Mouse (Mus musculus) limb, embryonic 13.5 days (tissue): ENCODE measurements at regions not wholly inside any gene's neighbourhood (a gene's known extent, or its start where the extent isn't known, plus 50 kb on each side); places are given as distances from the start of the nearest gene placed in this dataset.

Source experiments
- ATAC-seq: fragments of 200-750 bp; cut with Nextera tagmentation; 2 replicates; pipeline ENCODE4 v1.8.0; 2017; ENCODE audit warnings: low read depth, moderate number of reproducible peaks, moderate TSS enrichment; ENCODE audit not compliant: low FRiP score
- H3K27ac ChIP-seq: fragments of 300-500 bp; sonication (generic); 2 replicates; pipeline ENCODE4 v1.5.1; 2015; ENCODE audit warnings: inconsistent platforms, mild to moderate bottlenecking, moderate library complexity
- H3K27me3 ChIP-seq: fragments of 300-500 bp; sonication (generic); 2 replicates; pipeline ENCODE4 v1.6.1; 2015; ENCODE audit warnings: mild to moderate bottlenecking, inconsistent platforms
- H3K36me3 ChIP-seq: fragments of 300-500 bp; sonication (generic); 2 replicates; pipeline ENCODE4 v1.6.1; 2015; ENCODE audit warnings: inconsistent platforms, mild to moderate bottlenecking, moderate library complexity
- H3K4me1 ChIP-seq: fragments of 300-500 bp; sonication (generic); 2 replicates; pipeline ENCODE4 v1.6.1; 2015; ENCODE audit warnings: inconsistent platforms
- H3K4me2 ChIP-seq: fragments of 300-500 bp; sonication (generic); replicated peaks from 2 replicates; pipeline ENCODE4 v1.6.1; 2015; ENCODE audit warnings: inconsistent platforms, mild to moderate bottlenecking, moderate library complexity
- H3K4me3 ChIP-seq: fragments of 300-500 bp; sonication (generic); 2 replicates; pipeline ENCODE4 v1.5.1; 2015; ENCODE audit warnings: moderate library complexity, mild to moderate bottlenecking, inconsistent platforms
- H3K9ac ChIP-seq: fragments of 300-500 bp; sonication (generic); 2 replicates; pipeline ENCODE4 v1.6.1; 2015; ENCODE audit warnings: mild to moderate bottlenecking, inconsistent platforms
- H3K9me3 ChIP-seq: fragments of 300-500 bp; sonication (generic); 2 replicates; pipeline ENCODE4 v1.6.1; 2016; ENCODE audit warnings: inconsistent platforms
- WGBS: fragments of 180-500 bp; shearing (Covaris S2); methylation state at CpG from one replicate; pipeline ENCODE4 v1.1.7; 2015; 5-methylcytosine and 5-hydroxymethylcytosine counted together

DNA sequence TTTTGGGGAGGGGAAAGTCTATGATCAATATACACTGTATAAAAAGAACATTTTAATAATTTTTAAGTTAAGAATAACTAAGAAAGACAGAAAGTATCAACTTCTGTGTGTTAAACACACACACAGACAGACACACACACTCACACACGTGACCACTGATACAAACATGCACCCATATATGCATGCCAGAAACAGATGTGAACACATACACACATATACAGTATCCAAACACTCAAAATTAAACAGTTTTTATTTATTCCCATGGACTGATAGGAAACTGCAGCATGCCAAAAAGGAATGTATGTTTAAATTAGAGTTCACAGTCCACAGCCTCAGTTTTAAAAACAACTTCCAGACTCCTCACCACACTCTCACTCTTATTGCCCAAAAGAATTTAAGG is 203.4 kb upstream of the Tbl1x start:
- Histone ChIP-seq H3K9ac (no peak overlapping the region), H3K27ac (no peak overlapping the region), H3K27me3 (no peaks in the 10 kb centered on the region), H3K36me3 (no peaks in the 10 kb centered on the region), H3K4me3 (no peak overlapping the region), H3K9me3 (no peaks in the 10 kb centered on the region), H3K4me1 (no peaks in the 10 kb centered on the region), H3K4me2 (no peak overlapping the region)
- ATAC-seq: no peak
- WGBS: 59% methylated on average over 1 of the region's 1 CpGs

DNA sequence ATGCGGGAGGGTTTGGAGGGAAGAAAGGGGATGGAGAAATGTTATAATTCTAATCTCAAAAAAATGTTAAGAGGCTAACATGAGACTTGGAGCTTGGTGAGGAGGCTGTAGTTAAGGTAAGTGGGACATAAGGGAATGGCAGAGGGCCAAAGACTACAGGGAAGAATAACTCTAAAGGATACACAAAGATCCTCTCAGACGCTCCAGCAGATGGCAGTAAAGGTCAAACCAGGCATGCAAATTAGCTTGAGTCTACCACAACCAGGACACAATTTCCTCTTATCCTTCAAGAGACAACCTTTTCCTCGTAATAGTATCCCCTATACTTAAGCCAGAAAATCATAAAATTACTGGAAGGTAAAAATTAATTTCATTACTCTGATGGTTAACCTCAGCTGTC is 196.4 kb upstream of the Tbl1x start:
- ATAC-seq: no peak
- Histone ChIP-seq H3K4me2 (no peak overlapping the region), H3K27ac (no peak overlapping the region), H3K9me3 (no peaks in the 10 kb centered on the region), H3K9ac (no peak overlapping the region), H3K4me1 (no peaks in the 10 kb centered on the region), H3K36me3 (no peaks in the 10 kb centered on the region), H3K27me3 (no peaks in the 10 kb centered on the region), H3K4me3 (no peak overlapping the region)
- WGBS: 69% methylated on average over 3 of the region's 3 CpGs

DNA sequence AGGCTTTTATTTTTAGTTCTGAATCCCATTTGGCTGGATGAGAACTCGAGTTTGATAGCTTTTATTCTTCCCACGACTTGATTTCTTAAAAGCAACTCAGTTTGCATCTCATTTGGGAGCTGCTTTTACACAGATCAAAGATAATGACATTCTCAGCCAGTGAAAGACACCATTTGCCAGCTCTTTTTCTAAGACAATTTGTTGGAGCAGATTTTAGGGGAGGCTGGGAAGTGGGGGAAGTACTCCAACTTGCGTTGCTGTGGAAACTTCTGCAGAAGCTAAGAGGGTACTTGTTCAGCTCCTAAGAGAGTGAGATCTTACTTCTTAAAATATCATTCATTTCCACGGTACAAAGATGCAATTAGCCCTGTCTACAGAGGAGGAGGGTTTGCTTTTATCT is 187.2 kb upstream of the Tbl1x start:
- 45% methylated on average over 4 of the region's 4 CpGs for WGBS

DNA sequence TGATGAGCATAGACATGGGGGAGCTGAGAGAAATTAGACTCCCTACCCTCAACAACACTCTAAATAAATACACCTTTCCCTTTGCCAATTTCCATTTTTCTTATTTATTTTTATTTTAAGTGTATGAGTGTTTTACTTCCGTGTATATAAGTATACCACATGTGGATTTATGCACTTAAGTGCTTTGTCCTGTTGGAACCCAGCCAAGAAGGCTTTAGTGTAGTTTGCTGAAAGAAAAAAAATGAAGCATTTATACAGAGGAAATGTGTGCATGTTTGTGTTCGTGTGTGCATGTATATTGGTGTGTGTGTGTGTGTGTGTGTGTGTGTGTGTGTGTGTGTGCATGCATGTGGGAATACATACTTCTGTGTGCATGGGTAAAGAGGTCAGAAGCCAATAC is 157.6 kb upstream of the Tbl1x start:
- no peaks in the 10 kb centered on the region for H3K4me1 ChIP-seq
- H3K9ac ChIP-seq: no peak overlapping the region
- WGBS: 19% methylated on average over 2 of the region's 2 CpGs
- no peaks in the 10 kb centered on the region for H3K27me3 ChIP-seq
- no peaks in the 10 kb centered on the region for H3K9me3 ChIP-seq
- H3K4me3 ChIP-seq: no peak overlapping the region
- ATAC-seq: no peak
- no peaks in the 10 kb centered on the region for H3K36me3 ChIP-seq
- H3K4me2 ChIP-seq: no peak overlapping the region
- H3K27ac ChIP-seq: no peak overlapping the region

More for the DNA sequence above, 187.2 kb upstream of the Tbl1x start:
- Histone ChIP-seq H3K27me3 (no peaks in the 10 kb centered on the region), H3K27ac (no peak overlapping the region), H3K9ac (no peak overlapping the region), H3K4me1 (no peaks in the 10 kb centered on the region), H3K4me2 (no peak overlapping the region), H3K4me3 (no peak overlapping the region), H3K9me3 (no peaks in the 10 kb centered on the region), H3K36me3 (no peaks in the 10 kb centered on the region)
- ATAC-seq: no peak

DNA sequence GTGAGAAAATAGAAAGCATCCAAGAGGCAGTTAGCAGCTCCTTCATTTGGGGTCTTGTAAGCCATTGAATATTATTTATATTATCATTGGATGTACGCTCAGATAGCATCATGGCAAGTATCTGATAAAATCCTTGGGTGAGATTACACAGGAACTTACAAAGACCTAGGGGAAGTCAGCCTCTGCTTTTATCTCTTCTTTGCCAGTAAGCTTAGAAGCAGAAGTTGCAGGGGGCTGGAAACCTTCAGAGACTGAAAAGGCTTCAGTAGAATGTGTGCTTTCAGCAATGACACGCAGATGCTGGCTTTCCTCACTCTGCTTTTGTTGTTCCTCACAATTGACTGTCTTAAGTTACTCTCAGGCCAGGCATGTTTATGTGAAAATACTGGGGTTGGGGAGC is 150.3 kb upstream of the Tbl1x start:
- H3K36me3 ChIP-seq: no peaks in the 10 kb centered on the region
- no peaks in the 10 kb centered on the region for H3K4me1 ChIP-seq
- no peak overlapping the region for H3K4me2 ChIP-seq
- WGBS: 77% methylated on average over 2 of the region's 2 CpGs
- H3K4me3 ChIP-seq: no peak overlapping the region
- no peak overlapping the region for H3K9ac ChIP-seq
- no peak for ATAC-seq
- H3K27me3 ChIP-seq: no peaks in the 10 kb centered on the region
- H3K27ac ChIP-seq: no peak overlapping the region
- H3K9me3 ChIP-seq: no peaks in the 10 kb centered on the region

DNA sequence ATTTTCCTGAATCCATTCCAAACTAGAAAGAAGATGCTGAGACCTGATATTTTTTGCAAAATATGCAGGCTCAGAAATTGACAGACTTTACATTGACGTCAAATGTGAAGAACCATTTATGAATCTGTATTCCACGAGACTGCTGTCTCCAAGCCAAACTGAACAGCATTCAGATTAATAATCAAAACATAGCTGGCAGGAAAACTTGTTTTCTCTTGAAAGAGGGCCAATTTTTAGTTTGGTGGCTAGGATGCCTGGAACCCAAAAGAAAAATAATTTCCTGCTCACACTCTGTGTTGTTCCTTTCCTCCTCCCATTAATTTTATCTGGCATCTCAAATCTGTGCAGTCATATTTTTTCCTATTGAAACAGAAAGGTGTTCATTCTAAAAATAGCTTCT is 149.7 kb upstream of the Tbl1x start:
- Histone ChIP-seq H3K9me3 (no peaks in the 10 kb centered on the region), H3K36me3 (no peaks in the 10 kb centered on the region), H3K9ac (no peak overlapping the region), H3K4me2 (no peak overlapping the region), H3K4me3 (no peak overlapping the region), H3K4me1 (no peaks in the 10 kb centered on the region), H3K27ac (no peak overlapping the region), H3K27me3 (no peaks in the 10 kb centered on the region)
- ATAC-seq: no peak
- 68% methylated on average over 2 of the region's 2 CpGs for WGBS

DNA sequence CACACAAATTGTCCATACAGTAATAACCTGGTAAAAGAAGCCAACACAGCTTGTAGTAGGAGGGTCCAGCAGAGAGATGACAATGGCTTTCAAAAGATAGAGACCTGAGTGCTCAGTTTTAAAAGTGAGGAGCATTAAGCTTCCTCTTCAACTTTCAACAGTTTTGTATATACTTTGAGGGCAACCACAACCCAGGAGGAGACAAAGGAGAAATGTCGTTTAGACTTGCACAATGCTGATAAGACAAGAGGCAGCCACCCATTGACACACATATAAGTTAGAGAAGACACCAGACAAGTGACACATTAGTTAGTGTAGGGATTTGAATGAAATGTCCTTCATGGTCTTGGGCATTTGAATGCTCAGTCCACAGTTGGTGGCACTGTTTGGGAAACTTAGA is 147.2 kb upstream of the Tbl1x start:
- H3K27me3 ChIP-seq: no peaks in the 10 kb centered on the region
- H3K4me1 ChIP-seq: no peaks in the 10 kb centered on the region
- H3K36me3 ChIP-seq: no peaks in the 10 kb centered on the region
- H3K9ac ChIP-seq: no peak overlapping the region
- no peak overlapping the region for H3K4me3 ChIP-seq
- H3K27ac ChIP-seq: no peak overlapping the region
- 58% methylated on average over 1 of the region's 1 CpGs for WGBS
- H3K4me2 ChIP-seq: no peak overlapping the region
- ATAC-seq: no peak
- no peaks in the 10 kb centered on the region for H3K9me3 ChIP-seq

DNA sequence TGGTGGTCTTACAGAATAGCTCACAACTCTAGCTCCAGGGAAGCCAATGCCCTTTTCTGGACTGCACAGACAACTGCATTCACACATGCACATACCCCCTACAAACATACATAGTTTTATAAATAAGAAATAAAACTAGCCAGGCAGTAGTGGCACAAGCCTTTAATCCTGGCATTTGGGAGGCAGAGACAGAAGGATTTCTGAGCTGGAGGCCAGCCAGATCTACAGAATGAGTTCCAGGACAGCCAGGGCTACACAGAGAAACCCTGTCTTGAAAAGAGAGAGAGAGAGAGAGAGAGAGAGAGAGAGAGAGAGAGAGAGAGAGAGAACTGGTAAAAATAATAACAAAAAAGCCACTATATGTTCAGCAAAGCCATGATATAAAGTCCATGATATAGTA is 143.5 kb upstream of the Tbl1x start:
- no peak for ATAC-seq

DNA sequence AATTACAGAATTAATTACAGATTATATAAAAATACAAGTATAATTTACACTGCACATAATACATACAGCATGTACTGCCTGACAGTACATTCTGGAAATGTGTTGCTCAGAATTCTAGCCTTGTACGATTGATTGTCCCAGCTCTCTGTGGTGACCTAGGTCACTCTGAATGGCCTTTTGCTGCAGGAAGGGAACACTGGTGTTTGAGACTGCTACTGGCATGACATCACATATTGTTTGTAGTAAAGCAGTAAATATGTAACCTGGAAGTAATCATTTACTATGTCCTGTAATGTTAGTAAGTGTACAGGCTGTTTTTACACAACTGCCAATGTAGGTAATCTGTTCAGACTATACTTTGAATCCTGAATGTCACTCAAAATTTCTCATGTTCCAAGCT is 123.5 kb upstream of the Tbl1x start:
- no peaks in the 10 kb centered on the region for H3K27me3 ChIP-seq
- H3K4me2 ChIP-seq: no peak overlapping the region
- no peaks in the 10 kb centered on the region for H3K4me1 ChIP-seq
- no peak overlapping the region for H3K27ac ChIP-seq
- ATAC-seq: no peak
- H3K9ac ChIP-seq: no peak overlapping the region
- H3K4me3 ChIP-seq: no peak overlapping the region
- no peaks in the 10 kb centered on the region for H3K36me3 ChIP-seq
- H3K9me3 ChIP-seq: no peaks in the 10 kb centered on the region
- WGBS: 85% methylated on average over 1 of the region's 1 CpGs

More for the DNA sequence above, 143.5 kb upstream of the Tbl1x start:
- Histone ChIP-seq H3K36me3 (no peaks in the 10 kb centered on the region), H3K4me3 (no peak overlapping the region), H3K9ac (no peak overlapping the region), H3K9me3 (no peaks in the 10 kb centered on the region), H3K27ac (no peak overlapping the region), H3K4me1 (no peaks in the 10 kb centered on the region), H3K4me2 (no peak overlapping the region), H3K27me3 (no peaks in the 10 kb centered on the region)

DNA sequence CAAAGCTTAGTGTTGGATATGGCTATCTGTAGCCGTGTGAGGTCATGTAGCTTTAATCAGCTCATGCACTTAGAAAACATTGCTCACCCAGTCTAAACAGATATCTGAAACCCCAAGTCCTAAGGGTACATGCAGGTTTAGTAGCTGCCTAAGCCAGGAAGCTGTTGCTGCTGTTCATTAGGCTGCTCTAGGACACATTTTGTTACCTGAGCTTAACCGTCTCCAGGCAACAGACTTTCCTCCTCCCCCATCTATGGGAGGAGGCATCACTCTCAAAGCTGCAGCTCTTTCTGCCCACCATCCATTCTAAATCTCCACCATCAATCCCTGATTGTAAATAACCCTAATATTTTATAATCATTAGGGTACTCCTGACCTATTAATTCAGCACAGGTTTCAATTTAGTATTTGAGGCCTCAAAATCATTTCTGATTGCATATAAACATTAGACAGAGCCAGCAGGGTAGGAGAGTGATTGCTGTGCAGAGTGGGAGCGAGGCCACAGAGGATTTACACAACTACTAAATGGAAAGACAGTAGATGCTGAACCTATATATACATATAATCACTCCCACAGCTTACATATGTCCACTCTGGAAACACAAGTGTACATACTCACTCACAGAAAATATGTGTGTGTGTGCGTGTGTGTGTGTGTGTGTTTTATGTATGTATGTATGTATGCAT is 118.9 kb upstream of the Tbl1x start:
- no peaks in the 10 kb centered on the region for H3K27me3 ChIP-seq
- no peak overlapping the region for H3K27ac ChIP-seq
- ATAC-seq: no peak
- H3K4me3 ChIP-seq: no peak overlapping the region
- H3K4me1 ChIP-seq: no peaks in the 10 kb centered on the region
- no peaks in the 10 kb centered on the region for H3K36me3 ChIP-seq
- no peak overlapping the region for H3K4me2 ChIP-seq
- no peak overlapping the region for H3K9ac ChIP-seq
- 51% methylated on average over 4 of the region's 4 CpGs for WGBS
- H3K9me3 ChIP-seq: no peaks in the 10 kb centered on the region

DNA sequence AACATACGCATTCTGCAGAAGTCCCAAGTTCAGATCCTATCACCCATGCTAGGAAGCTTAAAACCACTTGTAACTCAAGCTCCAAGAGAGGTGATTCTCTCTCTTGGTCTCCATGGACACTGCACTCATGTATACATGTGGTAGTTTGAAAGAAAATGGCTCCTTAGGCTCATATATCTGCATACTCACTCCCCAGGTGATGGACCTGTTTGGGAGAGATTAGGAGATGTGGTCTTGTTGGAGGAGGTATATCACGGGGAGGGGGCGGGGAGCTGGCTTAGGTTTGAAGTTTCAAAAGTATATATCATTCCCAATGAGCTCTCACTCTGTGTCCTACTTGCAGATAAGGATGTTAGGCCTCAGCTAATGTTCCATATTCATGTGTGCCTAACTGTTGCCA is 103.9 kb upstream of the Tbl1x start:
- Histone ChIP-seq H3K27me3 (no peaks in the 10 kb centered on the region), H3K4me3 (no peak overlapping the region), H3K4me2 (no peak overlapping the region), H3K9me3 (no peaks in the 10 kb centered on the region), H3K4me1 (no peaks in the 10 kb centered on the region), H3K36me3 (no peaks in the 10 kb centered on the region), H3K9ac (no peak overlapping the region), H3K27ac (no peak overlapping the region)
- no peak for ATAC-seq
- WGBS: 78% methylated on average over 3 of the region's 3 CpGs

DNA sequence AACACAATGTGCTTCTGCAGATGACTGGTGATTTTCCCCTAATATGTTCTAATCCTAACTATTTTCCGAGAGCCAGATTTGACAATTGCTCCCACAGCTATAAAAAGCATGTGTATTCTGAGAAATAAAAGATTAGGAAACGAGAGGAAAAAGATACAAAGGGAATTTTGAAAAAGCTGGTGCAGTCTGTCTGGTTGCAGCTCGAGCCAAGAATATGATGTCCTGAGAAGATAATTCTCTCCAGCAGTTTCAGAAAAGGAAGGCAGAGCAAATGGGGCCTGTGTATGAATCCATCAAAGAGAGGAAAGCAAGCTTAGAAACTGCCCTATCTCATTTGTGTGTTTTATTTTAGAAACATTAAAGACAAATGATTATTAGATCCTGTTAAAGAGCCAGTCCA is 102.9 kb upstream of the Tbl1x start:
- WGBS: 57% methylated on average over 3 of the region's 3 CpGs
- no peak overlapping the region for H3K4me3 ChIP-seq
- H3K27ac ChIP-seq: no peak overlapping the region
- H3K4me1 ChIP-seq: no peaks in the 10 kb centered on the region
- H3K9ac ChIP-seq: no peak overlapping the region
- no peak for ATAC-seq
- H3K4me2 ChIP-seq: no peak overlapping the region
- H3K9me3 ChIP-seq: no peaks in the 10 kb centered on the region
- no peaks in the 10 kb centered on the region for H3K27me3 ChIP-seq
- H3K36me3 ChIP-seq: no peaks in the 10 kb centered on the region

DNA sequence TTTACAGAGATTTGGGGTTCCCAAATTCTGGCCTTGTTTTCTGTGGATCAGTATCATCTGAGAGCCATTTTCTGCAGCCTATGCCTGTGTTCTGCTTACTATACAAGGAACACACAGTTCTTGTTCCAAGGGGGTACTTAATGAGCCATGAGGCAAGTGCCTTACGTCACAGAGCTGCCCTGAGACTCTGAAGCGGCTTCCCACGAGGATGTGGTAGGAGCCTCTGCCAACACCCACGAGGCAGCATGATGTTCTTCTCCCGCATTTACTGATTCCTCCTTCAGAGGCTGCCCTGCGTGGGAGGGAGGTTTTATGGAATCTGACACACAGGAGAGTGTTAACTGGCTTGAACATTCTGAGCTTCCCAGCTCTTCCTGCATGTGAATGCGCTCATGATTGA is 101.4 kb upstream of the Tbl1x start:
- Histone ChIP-seq H3K9me3 (no peaks in the 10 kb centered on the region), H3K36me3 (no peaks in the 10 kb centered on the region), H3K27ac (no peak overlapping the region), H3K4me1 (no peaks in the 10 kb centered on the region), H3K27me3 (no peaks in the 10 kb centered on the region), H3K9ac (no peak overlapping the region), H3K4me3 (no peak overlapping the region), H3K4me2 (no peak overlapping the region)
- 57% methylated on average over 7 of the region's 7 CpGs for WGBS
- ATAC-seq: no peak
